Mouse (Mus musculus) olfactory bulb, adult 2 months (tissue): ENCODE data around the gene Vasn. TPM values are rescaled to one million over a fixed set of nuclear protein-coding genes. Genes with fewer than 3 reads are reported as not detected.

Experiments
- polyA plus RNA-seq: library from polyadenylated mRNA; stranded (reverse); fragments of >200 nt; gene quantifications from 2 replicates; pipeline ENCODE4 v1.2.4, GENCODE M21; 2012; ENCODE audit warnings: low replicate concordance; ENCODE audit not compliant: missing spikeins, insufficient read depth, insufficient read length

Vasn gene
- polyA plus RNA-seq, 1 experiment: not detected

Other genes with a start within 250 kb of the Vasn start
- gene Adcy9, start 219.4 kb upstream of the Vasn start, polyA plus RNA-seq: not detected in 2 replicates
- not detected in 2 replicates for gene Srl, start 98.1 kb upstream of the Vasn start, polyA plus RNA-seq
- gene Tfap4, start 80.1 kb upstream of the Vasn start, polyA plus RNA-seq: not detected in 2 replicates
- not detected in 2 replicates for gene Glis2, start 45.2 kb upstream of the Vasn start, polyA plus RNA-seq
- not detected in 2 replicates for gene Pam16, start 15.0 kb upstream of the Vasn start, polyA plus RNA-seq
- not detected in 2 replicates for gene Dnaja3, start within 50 bp of the Vasn start, polyA plus RNA-seq
- not detected in 2 replicates for gene Coro7, start 39.8 kb downstream of the Vasn start, polyA plus RNA-seq
- not detected in 2 replicates for gene Nmral1, start 79.4 kb downstream of the Vasn start, polyA plus RNA-seq
- not detected in 2 replicates for gene Hmox2, start 86.4 kb downstream of the Vasn start, polyA plus RNA-seq
- 128 TPM in 1 of 2 replicates, not detected in the other for gene Cdip1, start 150.4 kb downstream of the Vasn start, polyA plus RNA-seq
- gene 4930562C15Rik, start 195.5 kb downstream of the Vasn start, polyA plus RNA-seq: not detected in 2 replicates
- not detected in 2 replicates for gene Ubald1, start 240.4 kb downstream of the Vasn start, polyA plus RNA-seq
- 248 TPM in 1 of 2 replicates, not detected in the other for gene Mgrn1, start 246.3 kb downstream of the Vasn start, polyA plus RNA-seq